Mouse (Mus musculus) limb, embryonic 14.5 days (tissue): ENCODE measurements around the gene Akap2. TPM values are rescaled to one million over a fixed set of nuclear protein-coding genes. Genes with fewer than 3 reads are reported as not detected.

Experiments
- ATAC-seq: fragments of 200-750 bp; cut with Nextera tagmentation; 2 replicates; pipeline ENCODE4 v1.8.0; 2017; ENCODE audit warnings: low read depth, moderate number of reproducible peaks, moderate TSS enrichment; ENCODE audit not compliant: low FRiP score
- DNase-seq: peaks from one replicate; pipeline ENCODE4 v3.0.0-alpha.2; 2015; ENCODE audit warnings: low spot score
- H3K27ac ChIP-seq: fragments of 300-500 bp; sonication (generic); replicated peaks from 2 replicates; pipeline ENCODE4 v1.5.1; 2014; ENCODE audit warnings: low read depth, mild to moderate bottlenecking, low read length, moderate library complexity, mixed read lengths
- H3K27me3 ChIP-seq: fragments of 300-500 bp; sonication (generic); 2 replicates; pipeline ENCODE4 v1.6.1; 2014; ENCODE audit warnings: low read length, mixed read lengths; ENCODE audit not compliant: control insufficient read depth, insufficient read depth
- H3K36me3 ChIP-seq: fragments of 300-500 bp; sonication (generic); 2 replicates; pipeline ENCODE4 v1.6.1; 2014; ENCODE audit warnings: mild to moderate bottlenecking, low read length, moderate library complexity, mixed read lengths; ENCODE audit not compliant: control insufficient read depth, insufficient read depth
- H3K4me1 ChIP-seq: fragments of 300-500 bp; sonication (generic); 2 replicates; pipeline ENCODE4 v1.6.1; 2014; ENCODE audit warnings: antibody characterized with exemption, low read length, mixed read lengths; ENCODE audit not compliant: control insufficient read depth, insufficient read depth
- H3K4me2 ChIP-seq: fragments of 300-500 bp; sonication (generic); replicated peaks from 2 replicates; pipeline ENCODE4 v1.6.1; 2014; ENCODE audit warnings: low read depth, mild to moderate bottlenecking, low read length, moderate library complexity; ENCODE audit not compliant: severe bottlenecking
- H3K4me3 ChIP-seq: fragments of 300-500 bp; sonication (generic); replicated peaks from 2 replicates; pipeline ENCODE4 v1.5.1; 2014; ENCODE audit warnings: low read length
- H3K9ac ChIP-seq: fragments of 300-500 bp; sonication (generic); 2 replicates; pipeline ENCODE4 v1.6.1; 2014; ENCODE audit warnings: mild to moderate bottlenecking, low read depth, low read length, moderate library complexity; ENCODE audit not compliant: severe bottlenecking
- H3K9me3 ChIP-seq: fragments of 300-500 bp; sonication (generic); 2 replicates; pipeline ENCODE4 v1.6.1; 2016; ENCODE audit warnings: low read length; ENCODE audit not compliant: control insufficient read depth
- POLR2A ChIP-seq: fragments of 200-500 bp; IDR thresholded peaks from 2 replicates; pipeline ENCODE4 v1.8.0; 2012; ENCODE audit warnings: inconsistent platforms, mild to moderate bottlenecking, moderate library complexity, borderline replicate concordance; ENCODE audit not compliant: insufficient read depth, insufficient read length; ENCODE audit errors: extremely low read depth
- WGBS: fragments of 180-500 bp; shearing (Covaris S2); extraction: QIAGEN DNeasy Blood & Tissue Kit; methylation state at CpG from one replicate; pipeline ENCODE4 v1.1.7; 2014; 5-methylcytosine and 5-hydroxymethylcytosine counted together
- polyA plus RNA-seq, 2 experiments: library from polyadenylated mRNA; depleted of rRNA in 1 of 2; stranded (reverse) in 1 of 2; unstranded in 1 of 2; fragments of >200 nt; fragmentation: Nextera tagmentation in 1 of 2; extraction: Ambion mirVana in 1 of 2; gene quantifications; 2 replicates each; pipeline versions ENCODE4 v1.2.1 to v1.2.3; 2012 to 2014

Akap2 gene
- polyA plus RNA-seq, 2 experiments, result 23.6 to 27.6 TPM

- H3K27ac ChIP-seq, result no peak overlapping the region
- ATAC-seq, result peak; percentile 24; the same call in 1 of the 2 replicates
- no peak overlapping the region for H3K4me2 ChIP-seq
- no peak overlapping the region for H3K4me3 ChIP-seq
- H3K9ac ChIP-seq, result no peak overlapping the region
- H3K9me3 ChIP-seq, result no peaks in the 10 kb centered on the region
- DNase-seq, result no peak
- no peaks in the 10 kb centered on the region for H3K36me3 ChIP-seq
- peaks cover 2% of the 10 kb centered on the region; the same call in 1 of the 2 replicates for H3K4me1 ChIP-seq
- 29% methylated on average over 9 of the region's 9 CpGs for WGBS
- no peaks in the 10 kb centered on the region for H3K27me3 ChIP-seq
- no peak for TF ChIP-seq POLR2A
Observed at GRCm38 (mm10) chr4:57904638-57905037, 187.2 kb downstream of the Akap2 start.

GRCm38 (mm10) chr4:57906708-57907107, 189.3 kb downstream of the Akap2 start:
- peak; percentile 13 for DNase-seq
- no peaks in the 10 kb centered on the region for H3K27me3 ChIP-seq
- peaks cover 2% of the 10 kb centered on the region; the same call in 1 of the 2 replicates for H3K4me1 ChIP-seq
- H3K9ac ChIP-seq, result no peak overlapping the region
- TF ChIP-seq POLR2A, result no peak
- no peaks in the 10 kb centered on the region for H3K36me3 ChIP-seq
- no peak overlapping the region for H3K4me3 ChIP-seq
- 17% methylated on average over 2 of the region's 2 CpGs for WGBS
- no peak overlapping the region for H3K4me2 ChIP-seq
- no peak overlapping the region for H3K27ac ChIP-seq
- no peak for ATAC-seq
- no peaks in the 10 kb centered on the region for H3K9me3 ChIP-seq

GRCm38 (mm10) chr4:57908860-57909259, 191.4 kb downstream of the Akap2 start:
- Histone ChIP-seq H3K27ac (no peak overlapping the region), H3K36me3 (no peaks in the 10 kb centered on the region), H3K9me3 (no peaks in the 10 kb centered on the region), H3K9ac (no peak overlapping the region), H3K4me1 (peaks cover 2% of the 10 kb centered on the region; the same call in 1 of the 2 replicates), H3K4me2 (no peak overlapping the region), H3K27me3 (no peaks in the 10 kb centered on the region), H3K4me3 (no peak overlapping the region)
- ATAC-seq (no peak), DNase-seq (no peak)
- WGBS, result 72% methylated on average over 6 of the region's 6 CpGs
- TF ChIP-seq POLR2A, result no peak

GRCm38 (mm10) chr4:57913021-57913420, 195.6 kb downstream of the Akap2 start:
- no peak for TF ChIP-seq POLR2A
- no peak for ATAC-seq
- Histone ChIP-seq H3K27ac (no peak overlapping the region), H3K4me3 (no peak overlapping the region), H3K27me3 (no peaks in the 10 kb centered on the region; the same call in 1 of the 2 replicates), H3K4me1 (peaks cover 21% of the 10 kb centered on the region), H3K9me3 (no peaks in the 10 kb centered on the region), H3K9ac (no peak overlapping the region), H3K36me3 (no peaks in the 10 kb centered on the region), H3K4me2 (no peak overlapping the region)
- no peak for DNase-seq

- no peaks in the 10 kb centered on the region for H3K9me3 ChIP-seq
- H3K27ac ChIP-seq, result no peak overlapping the region
- TF ChIP-seq POLR2A, result no peak
- no peaks in the 10 kb centered on the region for H3K36me3 ChIP-seq
- H3K4me3 ChIP-seq, result no peak overlapping the region
- H3K4me1 ChIP-seq, result peaks cover 24% of the 10 kb centered on the region
- WGBS, result 66% methylated on average over 9 of the region's 10 CpGs
- ATAC-seq (no peak), DNase-seq (no peak)
- H3K4me2 ChIP-seq, result no peak overlapping the region
- no peaks in the 10 kb centered on the region; the same call in 1 of the 2 replicates for H3K27me3 ChIP-seq
- H3K9ac ChIP-seq, result 0 out of 2 replicates have a peak overlapping the region, but pooled peaks have one; percentile 4
Observed at GRCm38 (mm10) chr4:57914193-57915190, 197.0 kb downstream of the Akap2 start.
